Comparison of ENCODE assay signal across 11 mouse cellular contexts in the genomic region with DNA sequence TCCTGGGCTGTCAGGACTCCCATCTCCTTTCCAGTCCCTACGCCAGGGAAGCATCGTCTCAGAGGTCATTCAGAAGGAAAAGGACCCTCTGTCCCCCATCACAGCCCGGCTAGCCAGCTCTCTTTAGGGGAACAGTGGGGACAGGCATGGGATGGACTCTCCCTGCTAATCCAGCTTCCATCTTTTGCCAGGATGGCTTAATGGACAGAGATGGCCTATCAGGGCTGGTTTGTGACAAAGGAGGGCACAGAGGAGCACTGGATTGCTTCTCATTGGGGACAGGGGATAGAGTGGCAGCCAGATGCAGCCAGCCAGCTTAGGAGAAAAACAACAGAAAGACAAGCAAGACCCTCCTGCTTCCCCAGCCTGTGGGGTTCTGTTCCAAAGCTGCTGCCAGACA. TPM values are rescaled to one million over a fixed set of nuclear protein-coding genes. Genes with fewer than 3 reads are reported as not detected.
A peak's percentile ranks its signal among the peaks of the same experiment; 100 is the strongest.
DNase-seq lines count a peak whose midpoint lies in the region; ATAC-seq lines count a peak whose summit lies in the region.
"Had no signal": no experiment of that assay in that cellular context is flagged by ENCODE, and none has a peak within 500 bp of the region (broad histone marks: within the 10 kb centered on the region; RNA-seq: fewer than 3 reads in every experiment).

No protein-coding gene starts in this region.

- H3K4me1 ChIP-seq in liver, embryonic 11.5 days (replicated peaks; ENCODE audit: control insufficient read depth, insufficient read depth, low read length): peaks cover 3% of the 10 kb centered on the region; the same call in 1 of the 2 replicates
- H3K4me1 ChIP-seq in hindbrain, embryonic 13.5 days (replicated peaks): peaks cover 27% of the 10 kb centered on the region
- H3K4me1 ChIP-seq in midbrain, embryonic 16.5 days (ENCODE audit: control insufficient read depth, insufficient read depth, low read length): peaks cover 11% of the 10 kb centered on the region

- peaks cover 18% of the 10 kb centered on the region for H3K27me3 ChIP-seq in liver, embryonic 11.5 days (replicated peaks; ENCODE audit: control insufficient read depth, insufficient read depth, low read length)
- H3K27me3 ChIP-seq in hindbrain, embryonic 13.5 days: peaks cover 35% of the 10 kb centered on the region
- peaks cover 7% of the 10 kb centered on the region for H3K27me3 ChIP-seq in midbrain, embryonic 16.5 days (ENCODE audit: control insufficient read depth, insufficient read depth, low read depth, low read length)

- H3K27ac ChIP-seq in liver, embryonic 11.5 days (ENCODE audit: low read depth, low read length): no peak overlapping the region
- peak overlapping the region; percentile 63 for H3K27ac ChIP-seq in hindbrain, embryonic 13.5 days
- H3K27ac ChIP-seq in midbrain, embryonic 16.5 days (ENCODE audit: low read length): no peak overlapping the region

- no peak overlapping the region for H3K4me3 ChIP-seq in liver, embryonic 11.5 days (ENCODE audit: low read depth, low read length)
- peak overlapping the region; percentile 15; the same call in 1 of the 2 replicates for H3K4me3 ChIP-seq in hindbrain, embryonic 13.5 days
- H3K4me3 ChIP-seq in midbrain, embryonic 16.5 days (ENCODE audit: low read depth, low read length): no peak overlapping the region

- no peak overlapping the region for H3K4me2 ChIP-seq in liver, embryonic 11.5 days
- H3K4me2 ChIP-seq in hindbrain, embryonic 13.5 days: peak overlapping the region; percentile 25; the same call in 1 of the 2 replicates
- H3K4me2 ChIP-seq in midbrain, embryonic 16.5 days (ENCODE audit: low read length): no peak overlapping the region

- ATAC-seq in liver, embryonic 11.5 days (replicated peaks; ENCODE audit: low FRiP score): no peak
- ATAC-seq in hindbrain, embryonic 13.5 days (ENCODE audit: low FRiP score): 0 out of 2 replicates have a peak, but pooled peaks have one; percentile 15
- peak; percentile 18; the same call in 1 of the 2 replicates for ATAC-seq in midbrain, embryonic 16.5 days

- WGBS in liver, embryonic 11.5 days: 61% methylated on average over 3 of the region's 3 CpGs
- WGBS in hindbrain, embryonic 13.5 days: 20% methylated on average over 3 of the region's 3 CpGs
- 17% methylated on average over 3 of the region's 3 CpGs for WGBS in midbrain, embryonic 16.5 days

- no peaks in the 10 kb centered on the region for H3K9me3 ChIP-seq in liver, embryonic 11.5 days (ENCODE audit: control insufficient read depth, low read length)
- H3K9me3 ChIP-seq in hindbrain, embryonic 13.5 days: no peaks in the 10 kb centered on the region
- no peaks in the 10 kb centered on the region for H3K9me3 ChIP-seq in midbrain, embryonic 16.5 days (replicated peaks; ENCODE audit: control insufficient read depth, low read length, poor library complexity, severe bottlenecking)

- H3K36me3 ChIP-seq in liver, embryonic 11.5 days (ENCODE audit: control insufficient read depth, insufficient read depth, low read length): no peaks in the 10 kb centered on the region
- H3K36me3 ChIP-seq in hindbrain, embryonic 13.5 days: no peaks in the 10 kb centered on the region
- no peaks in the 10 kb centered on the region for H3K36me3 ChIP-seq in midbrain, embryonic 16.5 days (ENCODE audit: control insufficient read depth, insufficient read depth, low read length)

- peak; percentile 25 for DNase-seq in liver, embryonic 11.5 days (ENCODE audit: low spot score)
- no peak for DNase-seq in liver
- DNase-seq in embryo, embryonic 9.5 days (ENCODE audit: extremely low spot score): peak; percentile 45
- no peak for DNase-seq in thymus, postnatal 0 days (ENCODE audit: low spot score)
- no peak for DNase-seq in layer of hippocampus, adult 8-10 months (ENCODE audit: low spot score in 2 of 2)
- DNase-seq: cerebellum, adult 9-11 months; heart, adult 18-20 months; lung, adult 18-20 months; thymus, postnatal 4 days had no signal

- no peak overlapping the region for H3K9ac ChIP-seq in liver, embryonic 11.5 days (ENCODE audit: low read depth, low read length)
- peak overlapping the region; percentile 49; the same call in 1 of the 2 replicates for H3K9ac ChIP-seq in hindbrain, embryonic 13.5 days
- peak overlapping the region; percentile 27; the same call in 1 of the 2 replicates for H3K9ac ChIP-seq in midbrain, embryonic 16.5 days (ENCODE audit: low read depth, low read length)

RNA-seq across cellular contexts. Expression of a gene that starts 0.9 kb away (rescaled TPM):
- polyA plus RNA-seq in liver, embryonic 11.5 days (2014; fragmentation: Nextera tagmentation; extraction: Ambion mirVana): 0.75 and 1.0 TPM in 2 replicates
- 55.5 and 62.8 TPM in 2 replicates for polyA plus RNA-seq in hindbrain, embryonic 13.5 days (2015; fragmentation: Nextera tagmentation; extraction: Ambion mirVana)
- polyA plus RNA-seq in midbrain, embryonic 16.5 days (2015; fragmentation: Nextera tagmentation; extraction: Ambion mirVana): 8.8 and 10.2 TPM in 2 replicates
- 3.0 and 3.4 TPM in 2 replicates for polyA plus RNA-seq in thymus, postnatal 0 days (2015; fragmentation: Nextera tagmentation; extraction: Ambion mirVana)
- 10 to 100 TPM in 2 of 4 experiments, 1 to 10 TPM in 2; 8.4 to 10.5 (median 9.3) TPM for total RNA-seq in layer of hippocampus, adult 8-10 months (2022)

Comparison
In these comparisons a context has a peak if more than half of its experiments do, and no peak if none do; other contexts are left out.
1. DNase-seq: peak in liver, embryonic 11.5 days (single experiment) and embryo, embryonic 9.5 days (single experiment); none in liver (single experiment), thymus, postnatal 0 days (single experiment) and layer of hippocampus, adult 8-10 months (0 of 2).